ENCODE assay signal across 23 mouse cellular contexts in genomic region chr4:153208215-153208614, GRCm38 (mm10).
A peak's percentile ranks its signal among the peaks of the same experiment; 100 is the strongest.
DNase-seq lines count a peak whose midpoint lies in the region; ATAC-seq lines count a peak whose summit lies in the region.
"Had no signal": no experiment of that assay in that cellular context is flagged by ENCODE, and none has a peak within 500 bp of the region (broad histone marks: within the 10 kb centered on the region; RNA-seq: fewer than 3 reads in every experiment).

No protein-coding gene starts in this region.

- ATAC-seq in kidney, embryonic 14.5 days (ENCODE audit: low FRiP score, low TSS enrichment): 0 out of 2 replicates have a peak, but pooled peaks have one; percentile 4
- no peak for ATAC-seq in midbrain, embryonic 15.5 days (replicated peaks)
- ATAC-seq in neural tube, embryonic 15.5 days (ENCODE audit: low FRiP score): no peak
- ATAC-seq: activated CD4-positive, CD25-positive, alpha-beta regulatory T cell, adult 4 months; forebrain, embryonic 14.5 days; forebrain, postnatal 0 days had no signal

- H3K27me3 ChIP-seq in kidney, embryonic 14.5 days (ENCODE audit: control insufficient read depth, insufficient read depth, low read length): no peaks in the 10 kb centered on the region
- peaks cover 73% of the 10 kb centered on the region for H3K27me3 ChIP-seq in midbrain, embryonic 10.5 days (ENCODE audit: low read depth, poor library complexity, severe bottlenecking)
- H3K27me3 ChIP-seq in midbrain, embryonic 15.5 days (replicated peaks): peaks cover 37% of the 10 kb centered on the region
- H3K27me3 ChIP-seq in neural tube, embryonic 15.5 days (replicated peaks): peaks cover 8% of the 10 kb centered on the region; the same call in 1 of the 2 replicates
- H3K27me3 ChIP-seq: embryonic facial prominence, embryonic 15.5 days had no signal

- no peak for DNase-seq in kidney, postnatal 4 days
- DNase-seq in midbrain, embryonic 10.5 days (ENCODE audit: low spot score): no peak
- peak; percentile 67 for DNase-seq in brain, adult 2 months (ENCODE audit: low read depth, low spot score)
- DNase-seq in left cerebral cortex, postnatal 10 days (ENCODE audit: extremely low spot score in 1 of 2, low spot score in 2 of 2): no peak
- DNase-seq: adrenal gland, adult 8-10 months; adrenal gland, postnatal 36 days; cerebellum, adult 11 months; cerebellum, adult 2 months; cerebellum, adult 9-11 months; cerebellum, postnatal 25 days; forebrain, postnatal 0 days; gastrocnemius, adult 2 months; gastrocnemius, postnatal 14 days; heart, adult 11 months had no signal

- no peaks in the 10 kb centered on the region for H3K9me3 ChIP-seq in kidney, embryonic 14.5 days (ENCODE audit: control insufficient read depth, low read length)
- no peaks in the 10 kb centered on the region for H3K9me3 ChIP-seq in midbrain, embryonic 10.5 days (replicated peaks)
- H3K9me3 ChIP-seq in midbrain, embryonic 15.5 days: no peaks in the 10 kb centered on the region
- H3K9me3 ChIP-seq in neural tube, embryonic 15.5 days (replicated peaks): no peaks in the 10 kb centered on the region
- H3K9me3 ChIP-seq: embryonic facial prominence, embryonic 12.5 days; embryonic facial prominence, embryonic 15.5 days; hindbrain, embryonic 12.5 days had no signal

- no peaks in the 10 kb centered on the region for H3K36me3 ChIP-seq in kidney, embryonic 14.5 days (ENCODE audit: control insufficient read depth, insufficient read depth, low read length)
- no peaks in the 10 kb centered on the region for H3K36me3 ChIP-seq in midbrain, embryonic 10.5 days
- no peaks in the 10 kb centered on the region for H3K36me3 ChIP-seq in midbrain, embryonic 15.5 days (replicated peaks)
- H3K36me3 ChIP-seq in neural tube, embryonic 15.5 days: no peaks in the 10 kb centered on the region
- H3K36me3 ChIP-seq: embryonic facial prominence, embryonic 12.5 days; embryonic facial prominence, embryonic 15.5 days; hindbrain, embryonic 12.5 days had no signal

- 49% methylated on average over 6 of the region's 6 CpGs for WGBS in kidney, embryonic 14.5 days
- whole genome bisulfite sequencing in midbrain, embryonic 10.5 days: 88% methylated on average over 6 of the region's 6 CpGs
- 71% methylated on average over 6 of the region's 6 CpGs for WGBS in midbrain, embryonic 15.5 days
- 52% methylated on average over 6 of the region's 6 CpGs for WGBS in neural tube, embryonic 15.5 days

- H3K4me1 ChIP-seq in kidney, embryonic 14.5 days (ENCODE audit: control insufficient read depth, insufficient read depth, low read length): peaks cover 37% of the 10 kb centered on the region
- peaks cover 34% of the 10 kb centered on the region for H3K4me1 ChIP-seq in midbrain, embryonic 10.5 days
- H3K4me1 ChIP-seq in midbrain, embryonic 15.5 days: peaks cover 15% of the 10 kb centered on the region
- H3K4me1 ChIP-seq in neural tube, embryonic 15.5 days: peaks cover 30% of the 10 kb centered on the region
- H3K4me1 ChIP-seq: embryonic facial prominence, embryonic 15.5 days had no signal

- H3K27ac ChIP-seq in kidney, embryonic 14.5 days (ENCODE audit: low read depth, low read length): peak overlapping the region; percentile 30; the same call in 1 of the 2 replicates
- H3K27ac ChIP-seq in midbrain, embryonic 10.5 days (replicated peaks): 0 out of 2 replicates have a peak overlapping the region, but pooled peaks have one; percentile 46
- H3K27ac ChIP-seq in midbrain, embryonic 15.5 days: no peak overlapping the region
- 0 out of 2 replicates have a peak overlapping the region, but pooled peaks have one; percentile 54 for H3K27ac ChIP-seq in neural tube, embryonic 15.5 days (replicated peaks)
- H3K27ac ChIP-seq: embryonic facial prominence, embryonic 12.5 days; embryonic facial prominence, embryonic 15.5 days; gastrocnemius, adult 2 months; hindbrain, embryonic 12.5 days had no signal

- intact Hi-C loops in left cerebral cortex, postnatal 10 days (cut with DNase I): no loop called here

- H3K4me2 ChIP-seq in kidney, embryonic 14.5 days (replicated peaks; ENCODE audit: low read depth, low read length): no peak overlapping the region
- no peak overlapping the region for H3K4me2 ChIP-seq in midbrain, embryonic 15.5 days
- H3K4me2 ChIP-seq in neural tube, embryonic 15.5 days: no peak overlapping the region
- H3K4me2 ChIP-seq: embryonic facial prominence, embryonic 12.5 days; embryonic facial prominence, embryonic 15.5 days; heart, embryonic 11.5 days; hindbrain, embryonic 12.5 days had no signal

- H3K4me3 ChIP-seq in kidney, embryonic 14.5 days (ENCODE audit: low read length): no peak overlapping the region
- no peak overlapping the region for H3K4me3 ChIP-seq in midbrain, embryonic 10.5 days
- H3K4me3 ChIP-seq in midbrain, embryonic 15.5 days: no peak overlapping the region
- no peak overlapping the region for H3K4me3 ChIP-seq in neural tube, embryonic 15.5 days (replicated peaks)
- H3K4me3 ChIP-seq: embryonic facial prominence, embryonic 12.5 days; embryonic facial prominence, embryonic 15.5 days; gastrocnemius, adult 2 months; hindbrain, embryonic 12.5 days had no signal

- no peak overlapping the region for H3K9ac ChIP-seq in kidney, embryonic 14.5 days (ENCODE audit: low read depth, low read length)
- no peak overlapping the region for H3K9ac ChIP-seq in midbrain, embryonic 15.5 days
- no peak overlapping the region for H3K9ac ChIP-seq in neural tube, embryonic 15.5 days (replicated peaks)
- H3K9ac ChIP-seq: embryonic facial prominence, embryonic 12.5 days; embryonic facial prominence, embryonic 15.5 days; forebrain, postnatal 0 days; hindbrain, embryonic 12.5 days had no signal
